Mouse (Mus musculus): ENCODE data around the gene Klf4.

Gene Klf4

GRCm38 (mm10) chr4:55531096-55531855 is 990 bp downstream of the Klf4 start:
- TF ChIP-seq GATA4 (IDR thresholded peaks at IDR 0.05; ENCODE audit: insufficient replicate concordance, low read length), result no peak

DNA sequence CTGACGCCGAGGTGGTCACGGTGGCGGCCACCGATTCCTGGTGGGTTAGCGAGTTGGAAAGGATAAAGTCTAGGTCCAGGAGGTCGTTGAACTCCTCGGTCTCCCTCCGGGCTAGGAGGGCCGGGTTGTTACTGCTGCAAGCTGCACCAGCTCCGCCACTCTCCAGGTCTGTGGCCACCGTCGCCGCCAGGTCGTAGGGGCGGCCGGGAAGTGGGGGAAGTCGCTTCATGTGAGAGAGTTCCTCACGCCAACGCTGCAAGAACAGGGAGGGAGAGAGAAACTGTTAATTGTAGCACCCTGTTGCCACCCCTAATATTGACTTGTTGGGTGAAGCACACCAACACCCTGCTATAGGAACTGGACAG is 1.6 kb downstream of the Klf4 start:
- no peak for TF ChIP-seq GATA4 (IDR thresholded peaks at IDR 0.05; ENCODE audit: insufficient replicate concordance, low read length)

GRCm38 (mm10) chr4:55530236-55530635 is 2.0 kb downstream of the Klf4 start:
- TF ChIP-seq GATA4 (IDR thresholded peaks at IDR 0.05; ENCODE audit: insufficient replicate concordance, low read length), result no peak; the same call in 1 of the 2 replicates

- no peak for TF ChIP-seq GATA4 (IDR thresholded peaks at IDR 0.05; ENCODE audit: insufficient replicate concordance, low read length)
Observed at GRCm38 (mm10) chr4:55528404-55528803, 3.9 kb downstream of the Klf4 start.

GRCm38 (mm10) chr4:55527931-55528330 is 4.3 kb downstream of the Klf4 start:
- TF ChIP-seq GATA4 (IDR thresholded peaks at IDR 0.05; ENCODE audit: insufficient replicate concordance, low read length), result no peak

- TF ChIP-seq GATA4 (IDR thresholded peaks at IDR 0.05; ENCODE audit: insufficient replicate concordance, low read length), result no peak
Observed at GRCm38 (mm10) chr4:55526247-55527115, 5.8 kb downstream of the Klf4 start.

- TF ChIP-seq GATA4 (IDR thresholded peaks at IDR 0.05; ENCODE audit: insufficient replicate concordance, low read length), result no peak
Observed at GRCm38 (mm10) chr4:55523921-55524320, 8.3 kb downstream of the Klf4 start.

DNA sequence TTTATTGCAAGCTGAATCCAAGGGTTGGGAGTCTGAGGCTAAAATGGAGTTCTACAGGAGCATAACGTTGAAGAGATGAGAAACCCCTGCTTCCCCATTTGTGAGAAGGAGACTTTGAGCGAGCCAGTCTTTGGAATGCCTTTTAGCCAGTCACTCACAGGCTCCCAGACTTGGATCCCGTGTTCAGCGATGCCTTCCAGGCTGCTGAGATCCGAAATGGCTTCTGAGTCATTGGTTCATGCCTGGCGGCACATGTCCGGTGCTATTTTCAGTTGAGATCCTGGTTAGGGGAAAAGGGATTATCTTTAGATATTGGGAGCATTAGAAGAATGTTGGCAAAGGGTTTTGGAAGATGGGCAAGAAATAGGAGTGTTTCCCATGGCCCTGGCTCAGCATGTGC is 14.8 kb downstream of the Klf4 start:
- TF ChIP-seq GATA4 (IDR thresholded peaks at IDR 0.05; ENCODE audit: insufficient replicate concordance, low read length), result no peak

- TF ChIP-seq GATA4 (IDR thresholded peaks at IDR 0.05; ENCODE audit: insufficient replicate concordance, low read length), result no peak
Observed at GRCm38 (mm10) chr4:55516048-55516447, 16.2 kb downstream of the Klf4 start.

DNA sequence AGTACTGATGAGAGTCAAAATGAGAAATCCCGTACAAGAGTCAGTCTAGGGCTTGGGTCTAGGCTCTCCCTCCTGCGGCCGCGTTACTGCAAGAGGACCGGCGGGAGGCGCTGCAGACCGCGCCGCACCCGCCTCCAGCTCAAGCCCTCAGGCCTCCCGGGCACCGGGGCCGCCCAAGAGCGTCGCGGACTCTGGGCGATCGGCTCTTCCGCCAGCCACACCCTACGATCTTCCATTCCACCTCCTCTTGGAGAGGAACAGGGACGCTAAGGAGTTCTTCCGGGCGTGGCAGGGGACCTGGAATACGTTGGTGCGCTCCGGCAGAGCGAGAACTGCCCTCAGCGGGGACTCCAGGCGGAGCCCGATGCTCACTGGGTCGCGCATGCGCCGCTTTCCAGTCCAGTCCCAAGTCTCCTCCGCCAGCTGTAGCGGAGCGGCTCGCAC is 17.5 kb downstream of the Klf4 start:
- no peak for TF ChIP-seq GATA4 (IDR thresholded peaks at IDR 0.05; ENCODE audit: insufficient replicate concordance, low read length)

GRCm38 (mm10) chr4:55513615-55514279 is 18.5 kb downstream of the Klf4 start:
- TF ChIP-seq GATA4 (IDR thresholded peaks at IDR 0.05; ENCODE audit: insufficient replicate concordance, low read length), result no peak

GRCm38 (mm10) chr4:55511389-55511788 is 20.9 kb downstream of the Klf4 start:
- TF ChIP-seq GATA4 (IDR thresholded peaks at IDR 0.05; ENCODE audit: insufficient replicate concordance, low read length), result no peak

GRCm38 (mm10) chr4:55508712-55509111 is 23.6 kb downstream of the Klf4 start:
- TF ChIP-seq GATA4 (IDR thresholded peaks at IDR 0.05; ENCODE audit: insufficient replicate concordance, low read length), result no peak

- TF ChIP-seq GATA4 (IDR thresholded peaks at IDR 0.05; ENCODE audit: insufficient replicate concordance, low read length), result no peak
Observed at GRCm38 (mm10) chr4:55498621-55499020, 33.6 kb downstream of the Klf4 start.

GRCm38 (mm10) chr4:55496416-55496815 is 35.9 kb downstream of the Klf4 start:
- no peak for TF ChIP-seq GATA4 (IDR thresholded peaks at IDR 0.05; ENCODE audit: insufficient replicate concordance, low read length)

DNA sequence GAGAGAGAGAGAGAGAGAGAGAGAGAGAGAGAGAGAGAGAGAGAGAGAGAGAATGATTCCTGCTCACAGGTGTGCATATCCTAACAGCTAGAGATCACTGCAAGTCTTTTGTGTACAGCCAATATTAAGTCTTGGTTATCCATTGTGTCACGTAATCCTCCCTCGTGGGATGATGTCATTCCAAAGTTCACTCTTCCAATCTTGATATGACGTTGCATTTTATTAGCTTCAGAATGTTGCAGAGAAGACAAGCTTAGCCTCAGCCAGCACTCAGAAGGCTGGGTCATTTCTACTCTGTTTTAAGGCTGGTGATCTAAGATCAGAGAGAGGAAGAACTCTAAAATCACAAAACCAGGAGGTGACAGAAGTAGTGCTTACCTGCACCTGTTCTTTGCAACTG is 39.0 kb downstream of the Klf4 start:
- no peak for TF ChIP-seq GATA4 (IDR thresholded peaks at IDR 0.05; ENCODE audit: insufficient replicate concordance, low read length)
